Mouse (Mus musculus) liver, embryonic 12.5 days (tissue): ENCODE data around the gene Srd5a1. TPM values are rescaled to one million over a fixed set of nuclear protein-coding genes. Genes with fewer than 3 reads are reported as not detected.

Source experiments
- polyA plus RNA-seq: library from polyadenylated mRNA; unstranded; fragments of >200 nt; fragmentation: Nextera tagmentation; extraction: Ambion mirVana; gene quantifications from 2 replicates; pipeline ENCODE4 v1.2.1, GENCODE M21; 2016

The Srd5a1 gene
- polyA plus RNA-seq, 1 experiment from 2014 or later = 6.0 TPM

Other genes with a start within 250 kb of the Srd5a1 start
- gene Nsun2, start 77.7 kb downstream of the Srd5a1 start, polyA plus RNA-seq = 184 and 189 TPM in 2 replicates
- 2.9 and 3.0 TPM in 2 replicates for gene Tent4a, start 76.8 kb downstream of the Srd5a1 start, polyA plus RNA-seq
- 0.18 and 0.21 TPM in 2 replicates for gene Ube2ql1, start 128.4 kb upstream of the Srd5a1 start, polyA plus RNA-seq
- gene Med10, start 191.0 kb upstream of the Srd5a1 start, polyA plus RNA-seq = 70.5 and 72.1 TPM in 2 replicates